Mouse (Mus musculus) kidney, adult 2 months (tissue): ENCODE results near the gene Dip2c.

Source experiments
- CTCF ChIP-seq: fragments of 200-500 bp; conservative IDR thresholded peaks from 2 replicates; pipeline ENCODE4 v1.5.1; 2011; ENCODE audit warnings: low read depth, mild to moderate bottlenecking, control low read depth, low read length, moderate library complexity, mixed read lengths; ENCODE audit not compliant: insufficient read depth, insufficient read length
- POLR2A ChIP-seq: fragments of 200-500 bp; IDR thresholded peaks from one replicate; pipeline ENCODE4 v1.6.1; 2011; ENCODE audit warnings: low read depth, low read length, control low read depth

DNA sequence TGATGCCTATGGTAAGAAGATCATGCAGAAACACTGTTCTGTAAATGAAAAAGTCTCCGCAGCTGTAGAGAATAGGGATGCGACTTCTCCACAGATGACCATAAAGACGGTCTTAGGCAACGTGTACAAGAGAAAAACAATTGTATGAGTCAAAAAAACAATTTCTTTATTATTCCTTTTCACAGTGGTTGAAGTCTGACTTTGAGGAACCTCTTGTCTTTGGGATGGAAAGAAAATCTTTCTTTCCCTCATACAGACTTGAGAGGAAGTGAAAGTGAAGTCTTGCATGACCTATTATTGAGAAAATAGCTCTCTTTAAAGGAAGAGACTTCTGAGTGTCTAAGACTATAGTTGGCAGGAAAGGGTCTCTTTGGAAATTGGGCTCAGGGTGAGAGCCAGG is 132.7 kb downstream of the Dip2c start:
- TF ChIP-seq POLR2A (no peak), CTCF (no peak)
